Mouse (Mus musculus) cerebellum, postnatal 10 days (tissue): ENCODE measurements at regions not wholly inside any gene's neighbourhood (a gene's known extent, or its start where the extent isn't known, plus 50 kb on each side); places are given as distances from the start of the nearest gene placed in this dataset.

Source experiments
- DNase-seq, 2 experiments: peaks; one replicate each; pipeline ENCODE4 v3.0.0; 2021; ENCODE audit warnings: mixed read lengths in 2 of 2

DNA sequence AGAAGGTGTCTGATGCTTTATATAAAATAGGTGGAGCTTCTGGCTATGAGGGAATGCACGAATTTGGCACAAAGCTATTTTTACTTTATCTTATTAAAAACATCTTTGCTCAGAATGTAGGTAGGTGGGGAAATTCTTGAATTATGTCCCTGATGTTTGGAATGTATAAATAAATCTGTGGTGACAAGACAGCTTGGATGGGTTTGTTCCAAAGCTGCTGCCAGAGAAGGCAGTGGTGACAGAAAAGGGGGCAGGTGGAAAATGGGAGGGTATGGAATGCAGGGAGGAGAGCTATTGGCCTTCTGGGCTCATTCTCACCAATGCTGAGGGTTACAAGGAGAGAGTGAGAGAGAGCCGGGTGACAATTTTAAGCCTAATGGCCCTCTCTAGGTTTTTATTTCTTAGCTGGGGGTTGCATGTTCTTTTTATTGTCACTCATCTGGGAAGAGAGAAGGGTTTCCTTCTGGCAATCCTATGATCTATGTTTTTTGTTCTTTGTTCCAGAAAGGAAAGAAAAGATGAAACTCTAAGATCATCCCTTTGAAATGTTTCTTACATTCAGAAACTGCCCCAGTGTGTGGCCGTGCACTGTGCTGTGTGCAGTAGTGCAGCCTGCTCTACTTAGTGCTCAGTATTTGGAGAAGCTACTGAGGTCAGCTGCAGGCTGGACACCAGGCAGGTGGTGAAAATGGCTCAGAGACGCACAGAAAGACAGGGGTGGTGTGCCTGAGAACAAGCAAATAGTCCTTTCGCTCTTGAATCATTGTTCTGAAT, 205.2 kb upstream of the Fam92a start:
- no peak for DNase-seq

DNA sequence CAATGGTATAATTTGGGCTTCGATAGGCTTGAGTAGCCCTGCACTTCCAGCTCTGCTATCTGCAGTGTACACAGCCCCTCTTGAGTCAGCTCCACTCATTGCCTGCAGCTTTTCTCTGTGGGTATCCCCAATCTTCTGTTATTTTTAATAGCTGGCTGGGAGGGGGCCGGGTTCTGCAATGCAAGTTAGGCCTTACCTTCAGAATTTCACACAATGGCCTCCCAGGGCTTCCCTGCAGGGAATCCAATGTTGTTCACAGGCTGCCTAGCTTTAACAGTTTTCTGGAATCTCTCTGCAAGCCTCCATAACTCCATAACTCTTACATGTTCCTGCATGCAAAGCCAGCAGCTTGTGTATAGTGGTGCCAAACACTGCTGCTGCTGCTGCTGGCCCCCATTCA, 197.7 kb upstream of the Fam92a start:
- no peak for DNase-seq

DNA sequence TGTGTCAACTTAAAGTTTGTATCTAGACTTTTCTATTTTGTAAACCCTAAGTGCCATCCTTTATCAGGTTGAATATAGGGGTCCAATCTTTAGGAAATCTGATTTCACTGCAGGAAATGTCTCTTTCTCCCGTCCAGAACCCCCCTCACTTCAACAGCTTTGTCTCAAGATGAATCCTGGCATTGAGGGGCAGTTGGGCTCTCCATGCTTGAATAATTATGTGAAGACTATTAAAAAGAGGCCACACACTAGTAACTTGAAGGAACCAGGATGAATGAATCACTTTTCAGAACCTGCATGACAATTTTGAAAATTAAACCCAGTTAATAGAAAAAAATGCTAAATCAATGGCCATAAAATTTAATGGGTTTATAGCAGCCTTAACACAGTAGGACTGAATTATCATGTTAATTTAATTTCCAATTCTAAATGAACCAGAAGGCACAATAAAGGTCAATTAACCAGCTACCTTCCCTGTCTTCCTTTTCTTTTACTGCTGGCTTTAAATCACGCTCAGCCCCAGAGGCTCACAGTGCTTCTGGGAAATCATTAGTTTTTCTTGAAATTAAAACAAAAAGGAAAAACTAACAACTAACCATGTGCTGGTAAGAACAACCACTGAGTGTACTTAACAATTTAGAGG, 185.3 kb upstream of the Fam92a start:
- DNase-seq, result no peak

DNA sequence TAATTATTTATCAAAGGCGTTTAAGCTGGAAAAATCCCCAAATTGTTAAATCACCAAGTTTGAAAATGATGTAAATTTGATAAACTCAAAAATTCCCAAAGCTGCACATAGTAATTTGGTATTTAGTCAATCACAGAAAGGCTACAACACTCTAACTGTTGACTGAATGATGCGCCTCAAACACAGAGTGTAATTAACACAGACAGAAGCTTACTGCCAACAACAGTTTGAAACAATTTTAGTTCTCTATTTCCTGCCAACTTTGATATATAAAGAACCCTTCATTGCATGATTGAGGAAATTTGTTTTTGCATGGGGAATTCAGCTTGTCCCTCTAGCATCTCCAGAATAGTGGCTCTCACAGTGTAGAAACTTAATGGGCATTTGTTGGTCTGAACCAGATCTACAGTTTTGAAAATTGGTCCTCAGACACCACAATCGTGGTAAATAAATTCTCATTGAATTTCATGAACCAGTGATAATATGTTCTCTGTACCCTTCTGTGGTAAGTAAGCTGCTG, 181.6 kb upstream of the Fam92a start:
- no peak for DNase-seq

DNA sequence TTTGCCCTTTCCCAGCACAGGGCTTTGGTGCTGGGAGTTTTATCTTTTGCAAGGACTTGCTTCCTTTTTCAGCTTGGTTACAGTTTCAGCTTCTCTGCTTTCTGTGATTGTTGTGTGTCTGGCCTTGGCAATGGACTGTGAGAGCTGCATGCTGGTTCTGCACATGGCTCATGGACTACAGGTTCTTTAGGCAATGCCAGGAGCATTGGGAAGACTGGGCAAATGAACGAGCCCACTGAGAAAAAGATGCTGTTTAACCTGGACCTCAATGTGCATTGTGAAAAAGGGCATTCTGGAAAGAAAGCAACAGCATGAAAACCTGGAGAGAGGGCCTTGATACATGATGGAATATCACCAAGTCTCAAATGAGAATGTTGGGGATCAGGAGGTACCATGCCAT, 167.4 kb upstream of the Fam92a start:
- peak; percentile 55 to 71 for DNase-seq

DNA sequence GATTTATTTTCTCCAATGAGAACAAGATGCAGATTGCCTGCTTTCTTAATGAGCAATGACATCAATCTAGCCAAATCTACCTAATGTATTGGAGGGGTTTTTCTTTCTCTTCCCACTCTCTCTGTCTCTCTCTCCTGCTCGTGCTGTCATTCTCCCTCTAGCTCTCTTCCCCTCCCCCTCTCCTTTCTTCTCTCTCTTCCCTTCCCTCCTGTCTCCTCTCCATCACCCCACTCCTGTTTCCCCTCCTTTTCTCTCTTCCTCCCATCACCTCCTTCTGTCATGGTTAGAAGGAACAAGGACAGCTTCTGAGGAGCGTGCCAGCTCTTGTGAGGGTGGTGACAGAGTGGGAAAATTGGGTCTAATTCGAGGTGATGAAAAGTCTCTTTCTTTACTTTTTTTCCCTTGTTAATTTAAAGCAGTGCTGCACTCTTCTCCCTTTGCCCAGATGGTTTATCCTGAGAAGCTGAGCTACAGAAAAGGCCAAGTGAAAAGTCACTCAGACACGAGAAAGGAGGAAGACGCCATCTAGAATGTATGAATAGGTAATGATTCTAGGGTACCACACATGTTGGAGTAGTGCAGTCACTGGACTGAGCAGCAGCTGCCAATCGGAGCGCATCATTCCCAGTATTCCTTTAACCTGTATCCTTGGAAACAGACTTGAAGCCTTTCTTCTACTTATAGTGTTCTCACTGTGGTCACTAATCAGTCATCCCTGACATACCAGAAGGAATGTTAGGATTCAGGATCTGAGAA, 163.2 kb upstream of the Fam92a start:
- DNase-seq, result peak; percentile 13 to 15

DNA sequence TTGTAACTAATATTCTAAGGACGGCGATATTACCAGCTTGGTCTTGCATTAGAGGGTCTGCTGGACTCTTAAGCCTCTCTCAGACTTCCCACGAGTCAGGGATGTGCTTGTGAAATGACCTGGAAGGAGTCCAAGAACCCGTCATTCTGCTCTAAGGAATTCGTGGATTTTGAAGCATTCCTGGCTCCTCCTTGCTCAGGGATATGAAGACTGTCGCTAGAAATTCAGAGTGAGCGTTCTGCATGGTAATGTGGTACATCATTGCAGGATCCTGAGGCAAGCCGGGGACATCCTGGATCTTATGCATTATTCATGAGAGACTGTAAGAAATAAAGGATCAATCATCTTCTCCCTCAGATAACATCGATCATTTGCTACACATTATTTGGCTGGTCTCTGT, 162.6 kb upstream of the Fam92a start:
- peak; percentile 66 to 74 for DNase-seq

DNA sequence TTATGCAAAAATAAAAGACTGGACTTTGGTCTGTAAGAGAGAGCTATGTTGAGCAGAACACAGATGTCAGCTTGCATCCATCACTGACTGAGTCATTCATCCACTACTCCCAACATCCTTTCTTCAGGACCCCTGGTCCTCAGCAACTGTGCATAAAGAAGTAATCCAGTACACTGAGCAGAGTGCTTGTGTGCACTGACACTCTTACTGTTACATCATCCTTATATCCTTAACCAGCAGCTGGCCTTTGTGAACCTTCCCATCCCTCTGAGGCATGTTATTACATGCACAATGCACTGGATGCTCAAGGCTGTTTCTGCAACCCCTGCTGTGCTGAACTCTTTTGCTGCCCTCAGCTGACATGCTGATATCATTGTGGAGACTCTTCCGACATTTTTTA, 144.2 kb upstream of the Fam92a start:
- no peak for DNase-seq

DNA sequence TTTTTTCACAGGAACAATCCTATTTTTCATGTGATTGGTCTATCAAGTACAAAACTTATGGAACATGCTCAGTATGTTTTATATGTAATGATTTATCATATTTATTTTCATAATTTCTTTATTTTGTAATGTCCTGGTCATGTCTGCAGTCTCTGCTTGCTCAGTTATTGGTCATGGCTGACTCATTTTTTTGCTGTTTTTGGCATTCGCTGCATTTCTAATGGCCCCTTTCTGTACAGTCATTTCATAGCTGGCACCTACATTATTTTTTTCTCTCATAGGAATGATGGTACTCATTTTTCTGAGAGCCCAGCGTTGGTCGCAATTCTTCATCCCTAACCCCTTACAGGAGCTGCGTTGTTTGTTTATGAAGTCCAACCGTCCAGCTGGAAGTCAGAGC, 136.5 kb upstream of the Fam92a start:
- no peak for DNase-seq

DNA sequence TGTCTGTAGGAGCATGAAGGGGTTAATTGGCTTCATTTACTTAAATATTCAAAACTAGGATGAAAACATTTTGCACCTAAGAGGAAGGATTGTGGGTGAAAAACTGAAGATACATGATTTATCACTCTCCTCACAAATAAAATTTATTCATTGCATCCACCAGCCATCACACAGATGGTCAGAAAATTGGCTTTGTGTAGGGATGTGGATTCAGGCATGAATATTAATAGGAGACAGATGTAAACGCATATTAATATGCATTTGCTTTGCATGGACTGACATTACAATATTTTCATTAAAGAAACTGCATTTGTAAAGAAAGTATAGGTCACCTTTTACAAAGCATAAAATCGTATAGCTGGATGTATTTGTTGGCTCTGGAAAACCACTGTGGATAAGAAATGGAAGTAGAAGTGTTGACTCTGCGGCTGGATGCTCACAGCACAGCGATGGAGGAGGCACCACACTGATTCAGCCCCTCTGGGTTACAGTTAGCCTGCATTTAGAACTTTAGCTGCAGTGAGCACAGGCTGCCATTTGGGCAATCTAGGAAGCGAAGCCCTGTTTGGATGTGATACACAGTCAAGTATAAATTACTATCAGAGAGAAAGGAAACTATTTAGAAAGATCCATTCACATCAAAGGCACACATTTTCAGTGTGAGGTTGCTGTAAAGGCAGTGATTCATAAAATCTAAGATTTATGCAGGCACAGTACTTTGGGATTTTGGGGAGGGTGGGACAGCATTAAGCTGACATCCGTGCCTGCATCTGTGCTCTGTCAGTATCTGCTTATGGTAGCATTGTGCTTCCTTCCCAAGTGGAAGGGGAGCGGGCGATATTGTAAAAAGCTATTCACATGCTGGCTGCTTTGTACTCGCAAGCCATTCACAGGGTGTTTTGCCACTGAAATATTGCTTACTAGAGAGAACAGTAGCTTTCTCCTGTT, 135.1 kb upstream of the Fam92a start:
- DNase-seq, result peak; percentile 23 to 29

DNA sequence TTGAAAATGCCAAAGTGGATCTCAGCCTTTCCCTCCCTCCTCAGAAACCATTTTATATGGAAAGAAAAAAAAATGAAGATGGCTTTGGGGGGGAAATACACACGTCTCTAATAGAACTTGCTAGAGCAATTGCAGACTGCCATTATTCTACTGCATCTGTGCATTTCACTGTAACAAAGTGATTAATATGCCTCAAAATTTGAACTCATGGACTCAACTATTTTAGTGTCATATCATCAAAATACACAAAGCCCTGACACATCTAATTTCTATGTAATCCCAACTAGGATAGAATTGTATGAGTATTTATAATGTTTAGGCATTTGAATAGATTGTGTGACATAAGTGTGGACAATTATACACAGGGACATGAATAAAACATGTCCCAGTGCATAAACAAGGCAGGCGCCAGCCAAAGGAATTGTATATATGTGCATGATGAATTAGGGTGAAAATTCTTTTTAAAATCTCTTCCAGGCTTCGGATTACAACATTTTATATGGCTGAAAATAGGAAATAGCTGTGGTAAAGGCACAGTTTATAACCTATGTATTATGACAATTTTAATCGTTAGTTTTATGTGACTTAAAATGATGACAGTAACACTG, 115.4 kb upstream of the Fam92a start:
- DNase-seq, result no peak

DNA sequence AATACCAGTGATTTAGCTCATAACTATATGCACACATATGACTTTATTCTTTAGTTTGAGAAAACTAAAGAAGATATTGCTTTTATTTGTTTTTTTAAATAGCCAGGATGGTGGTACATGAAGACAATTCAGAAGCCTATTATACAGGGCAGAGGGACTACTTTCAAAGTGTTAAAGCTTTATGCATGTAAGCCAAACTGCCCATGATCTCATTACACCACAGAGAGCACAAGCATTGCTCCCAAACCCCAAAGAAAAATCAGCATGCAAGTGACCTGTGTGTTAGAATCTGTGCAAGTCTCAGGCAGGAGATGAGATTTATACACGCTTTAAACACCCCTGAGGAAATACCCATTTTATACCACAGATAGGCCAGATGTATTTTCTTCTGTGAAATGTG, 114.6 kb upstream of the Fam92a start:
- no peak for DNase-seq

DNA sequence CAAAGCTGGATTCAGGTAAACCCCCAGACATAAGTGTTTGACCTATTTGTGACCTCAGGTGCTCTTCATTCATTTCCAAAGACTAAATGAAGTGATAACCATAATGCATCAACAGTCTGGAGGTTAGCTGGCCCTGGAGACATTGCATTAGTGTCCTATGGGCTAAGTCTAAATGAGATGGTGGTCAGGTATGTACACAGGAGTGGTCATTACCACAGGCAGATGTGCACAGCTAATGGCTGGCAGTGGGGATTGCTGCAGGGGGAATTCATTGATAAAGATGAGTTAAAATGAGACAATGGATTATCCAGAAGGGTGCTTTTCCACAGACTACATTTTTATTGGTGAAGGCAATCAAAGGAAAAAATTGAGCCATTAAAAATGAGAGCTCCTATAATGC, 114.2 kb upstream of the Fam92a start:
- no peak for DNase-seq

DNA sequence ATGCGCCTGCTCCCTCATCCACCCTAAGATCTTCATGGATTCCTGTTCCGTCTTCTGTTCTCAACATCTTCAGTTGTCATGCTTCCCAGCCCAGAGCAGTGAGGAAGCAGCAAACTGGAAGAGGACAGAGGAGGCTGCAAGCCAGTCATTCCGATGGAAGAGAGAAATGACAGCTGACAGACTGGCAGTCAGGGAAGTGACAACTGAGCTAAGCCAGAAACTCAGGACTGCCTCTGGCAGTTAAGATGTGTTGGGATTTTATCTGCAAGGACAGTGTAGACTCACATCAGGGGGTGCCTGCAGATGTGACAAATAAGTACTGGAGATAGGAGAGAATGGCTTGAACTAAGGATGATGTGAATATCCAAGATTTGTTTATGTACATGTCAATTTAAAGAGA, 106.1 kb upstream of the Fam92a start:
- DNase-seq, result no peak

DNA sequence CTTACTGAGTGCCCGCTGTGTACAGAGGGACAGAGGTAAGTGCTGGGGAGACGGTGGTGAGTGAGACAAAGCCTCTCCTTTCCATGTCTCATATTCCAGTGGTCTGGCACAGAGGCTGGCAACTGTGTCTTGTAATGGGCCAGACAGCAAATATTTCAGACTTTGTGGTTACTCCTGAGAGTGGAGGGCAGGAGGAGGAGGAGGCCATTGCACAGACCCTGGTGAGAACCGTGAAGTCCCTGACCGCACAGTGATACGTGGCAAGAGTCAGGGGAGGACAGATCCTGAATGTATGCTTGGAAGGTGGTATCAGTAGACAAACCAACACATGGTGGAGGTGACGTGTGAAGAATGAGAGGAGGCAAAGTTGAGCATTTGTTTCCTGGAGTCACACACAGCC, 101.6 kb upstream of the Fam92a start:
- DNase-seq, result no peak

DNA sequence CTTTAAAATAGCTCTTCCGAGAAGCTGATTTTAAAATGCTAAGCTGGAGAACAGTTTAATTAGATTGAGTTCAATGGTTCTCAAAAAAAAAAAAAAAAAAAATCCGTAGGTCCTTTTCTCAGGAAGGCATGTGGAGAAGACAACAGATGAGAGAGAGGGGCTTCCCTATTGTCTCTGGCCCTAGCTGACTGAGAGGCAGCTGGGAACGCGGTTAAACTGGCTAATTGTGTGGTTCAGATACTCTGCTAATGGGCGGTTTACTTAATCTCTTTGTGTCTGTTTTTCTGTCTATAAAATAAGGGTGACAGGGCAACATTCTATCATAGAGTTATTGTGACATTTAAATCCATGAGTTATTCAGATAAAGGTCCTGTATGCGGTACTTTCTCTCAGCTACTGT, 101.1 kb upstream of the Fam92a start:
- no peak for DNase-seq

DNA sequence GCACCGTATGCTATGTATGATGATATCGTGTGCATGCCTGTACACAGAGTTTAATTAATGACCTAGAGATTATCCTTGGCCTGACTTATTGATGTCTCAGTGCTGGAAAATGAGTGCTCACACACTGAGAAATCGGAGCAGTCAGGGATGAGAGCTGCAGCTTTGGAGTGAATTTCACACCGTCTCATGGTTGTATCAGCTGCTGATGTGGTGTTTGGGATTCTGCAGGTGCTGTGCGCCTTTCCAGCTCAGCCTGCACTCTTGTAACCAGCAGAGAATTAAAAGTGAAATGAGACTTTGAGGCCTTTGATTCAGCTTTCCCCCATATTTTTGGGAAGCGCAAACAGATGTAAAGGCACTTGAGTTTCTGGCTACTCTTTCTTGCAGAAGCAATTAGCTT, 100.6 kb upstream of the Fam92a start:
- DNase-seq, result no peak

DNA sequence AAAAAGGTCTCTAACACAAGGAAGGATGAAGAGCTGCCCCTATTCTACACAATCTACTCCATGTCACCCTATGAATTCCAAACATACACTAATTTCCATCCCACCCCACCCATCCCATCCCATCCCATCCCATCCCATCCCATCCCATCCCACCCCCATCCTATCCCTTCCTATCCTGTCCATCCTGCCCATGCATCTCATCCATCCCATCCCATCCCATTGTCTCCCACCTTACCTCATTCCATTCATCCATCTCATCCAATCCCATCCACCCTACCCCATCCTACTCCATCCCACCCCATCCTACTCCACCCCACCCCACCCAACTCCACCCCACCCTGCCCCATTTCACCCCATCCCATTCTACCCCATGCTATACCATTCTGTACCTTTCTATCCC, 91.9 kb upstream of the Fam92a start:
- DNase-seq, result no peak

DNA sequence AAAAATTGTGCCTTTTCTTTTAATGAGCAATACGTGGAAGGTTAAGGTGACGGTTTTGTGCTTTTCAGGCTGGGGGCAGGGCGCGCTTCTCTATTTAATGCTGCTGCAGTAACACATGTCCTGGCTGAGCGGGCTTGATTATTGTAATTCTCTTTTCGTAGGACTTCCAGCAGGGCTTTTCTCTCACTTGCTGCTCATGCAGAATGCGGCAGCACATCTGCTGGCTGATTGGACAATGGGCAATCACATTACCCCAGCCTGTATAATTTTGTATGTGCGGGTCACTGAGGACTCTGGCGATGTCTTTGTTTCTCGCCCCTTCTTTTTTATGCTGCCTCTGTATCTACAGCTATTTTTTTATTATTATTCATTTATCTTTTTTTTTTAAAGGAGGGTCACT, 91.4 kb upstream of the Fam92a start:
- peak; percentile 20 to 33 for DNase-seq

DNA sequence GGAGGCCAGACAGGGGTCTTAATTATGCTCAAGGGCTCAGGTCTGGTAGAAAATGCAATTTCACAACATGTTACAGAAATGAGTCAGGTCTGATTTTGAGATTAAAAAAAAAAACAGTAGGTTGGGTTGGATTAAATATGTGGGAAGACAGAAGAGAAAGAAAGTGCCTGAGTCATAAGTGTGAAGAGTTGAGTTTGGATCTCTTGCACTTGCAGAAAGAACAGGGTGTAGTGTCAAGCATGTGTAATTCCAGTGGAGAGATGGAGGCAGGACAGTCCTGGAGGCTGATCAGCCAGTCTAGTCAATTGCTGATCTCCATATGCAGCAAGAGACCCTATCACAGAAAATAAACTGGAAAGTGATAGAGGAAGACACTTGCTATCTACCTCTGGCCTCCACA, 76.2 kb upstream of the Fam92a start:
- DNase-seq, result no peak

DNA sequence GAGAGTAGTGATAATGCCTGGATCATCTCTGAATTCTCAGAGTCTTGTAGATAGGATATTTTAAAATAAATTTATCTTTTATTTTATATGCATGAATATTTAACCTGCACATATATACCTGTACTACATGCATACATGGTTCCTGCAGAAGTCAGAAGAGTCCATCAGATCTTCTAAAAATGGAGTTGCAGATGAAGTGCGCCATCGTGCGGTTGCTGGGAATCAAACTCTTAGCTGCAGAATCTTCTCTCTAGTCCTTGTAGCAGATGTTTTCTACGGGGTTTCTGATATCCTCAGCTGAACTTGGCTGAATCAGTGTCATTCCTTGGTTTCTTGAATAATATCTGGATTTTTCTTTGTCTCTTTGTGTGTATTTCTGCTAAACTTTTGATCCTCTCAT, 74.8 kb upstream of the Fam92a start:
- no peak for DNase-seq

DNA sequence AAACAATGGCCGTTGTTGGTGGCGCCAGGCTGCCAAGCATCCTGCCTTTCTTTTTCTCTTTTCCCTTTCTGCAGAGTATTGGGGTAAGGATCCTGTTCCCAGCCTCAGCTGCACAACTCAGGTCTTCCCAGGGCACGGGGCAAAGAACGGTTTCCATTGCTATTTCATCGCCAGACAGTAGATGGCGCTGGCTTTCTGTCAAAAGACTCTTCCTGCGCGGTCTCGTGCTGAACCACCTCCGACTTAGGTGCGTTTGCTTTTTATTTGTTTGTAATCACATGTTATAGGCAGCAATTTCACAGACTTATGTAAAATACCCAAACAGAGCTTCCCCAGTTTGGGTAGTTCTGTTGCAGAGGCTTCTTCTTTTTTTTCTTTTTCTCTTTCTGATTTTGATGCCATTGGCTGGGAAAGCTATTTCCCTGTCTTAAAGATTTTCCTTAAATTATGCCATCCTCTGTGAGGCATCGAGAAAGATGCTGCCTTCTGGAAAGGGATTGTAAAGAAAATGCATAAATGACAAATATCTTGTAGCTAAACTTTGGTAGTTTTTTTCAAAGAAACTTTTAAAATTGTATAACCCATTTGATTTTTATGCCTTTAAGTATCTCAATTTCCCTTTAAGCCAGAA, 69.2 kb upstream of the Fam92a start:
- DNase-seq, result peak; percentile 85 to 90
